Mouse (Mus musculus) hindbrain, embryonic 13.5 days (tissue): Measurements from ENCODE around the gene Hebp1. TPM values are rescaled to one million over a fixed set of nuclear protein-coding genes. Genes with fewer than 3 reads are reported as not detected.
A peak's percentile ranks its signal among the peaks of the same experiment; 100 is the strongest.

Source experiments
- ATAC-seq: fragments of 200-750 bp; cut with Nextera tagmentation; 2 replicates; pipeline ENCODE4 v1.8.0; 2017; ENCODE audit warnings: moderate TSS enrichment; ENCODE audit not compliant: low FRiP score
- H3K27ac ChIP-seq: fragments of 300-500 bp; sonication (generic); 2 replicates; pipeline ENCODE4 v1.5.1; 2015; ENCODE audit warnings: inconsistent platforms, mild to moderate bottlenecking, moderate library complexity
- H3K27me3 ChIP-seq: fragments of 300-500 bp; sonication (generic); 2 replicates; pipeline ENCODE4 v1.6.1; 2015; ENCODE audit warnings: mild to moderate bottlenecking, inconsistent platforms
- H3K36me3 ChIP-seq: fragments of 300-500 bp; sonication (generic); 2 replicates; pipeline ENCODE4 v1.6.1; 2015; ENCODE audit warnings: mild to moderate bottlenecking, inconsistent platforms
- H3K4me1 ChIP-seq: fragments of 300-500 bp; sonication (generic); replicated peaks from 2 replicates; pipeline ENCODE4 v1.6.1; 2015; ENCODE audit warnings: inconsistent platforms
- H3K4me2 ChIP-seq: fragments of 300-500 bp; sonication (generic); 2 replicates; pipeline ENCODE4 v1.6.1; 2015; ENCODE audit warnings: inconsistent platforms, mild to moderate bottlenecking, moderate library complexity
- H3K4me3 ChIP-seq: fragments of 300-500 bp; sonication (generic); 2 replicates; pipeline ENCODE4 v1.5.1; 2015; ENCODE audit warnings: mild to moderate bottlenecking, inconsistent platforms
- H3K9ac ChIP-seq: fragments of 300-500 bp; sonication (generic); 2 replicates; pipeline ENCODE4 v1.6.1; 2015; ENCODE audit warnings: mild to moderate bottlenecking, inconsistent platforms
- H3K9me3 ChIP-seq: fragments of 300-500 bp; sonication (generic); 2 replicates; pipeline ENCODE4 v1.6.1; 2016; ENCODE audit warnings: inconsistent platforms
- WGBS: fragments of 180-500 bp; shearing (Covaris S2); methylation state at CpG from one replicate; pipeline ENCODE4 v1.1.7; 2015; 5-methylcytosine and 5-hydroxymethylcytosine counted together
- polyA plus RNA-seq: library from polyadenylated mRNA; unstranded; fragments of >200 nt; fragmentation: Nextera tagmentation; extraction: Ambion mirVana; gene quantifications from 2 replicates; pipeline ENCODE4 v1.2.1, GENCODE M21; 2015

Gene Hebp1
- polyA plus RNA-seq, 1 experiment from 2014 or later = 2.9 TPM

GRCm38 (mm10) chr6:135169246-135169645 is 28.6 kb downstream of the Hebp1 start:
- no peak overlapping the region for H3K27ac ChIP-seq
- peaks cover 14% of the 10 kb centered on the region for H3K4me1 ChIP-seq
- ATAC-seq = no peak
- H3K9me3 ChIP-seq = no peaks in the 10 kb centered on the region
- H3K4me2 ChIP-seq = no peak overlapping the region
- WGBS = 90% methylated on average over 3 of the region's 3 CpGs
- no peaks in the 10 kb centered on the region for H3K36me3 ChIP-seq
- peaks cover 20% of the 10 kb centered on the region for H3K27me3 ChIP-seq
- H3K4me3 ChIP-seq = no peak overlapping the region
- no peak overlapping the region for H3K9ac ChIP-seq

GRCm38 (mm10) chr6:135168471-135168870 is 29.4 kb downstream of the Hebp1 start:
- ATAC-seq = no peak
- peaks cover 14% of the 10 kb centered on the region for H3K4me1 ChIP-seq
- H3K27ac ChIP-seq = no peak overlapping the region
- H3K9me3 ChIP-seq = no peaks in the 10 kb centered on the region
- WGBS = 80% methylated on average over 6 of the region's 6 CpGs
- peak overlapping the region; percentile 82 for H3K4me2 ChIP-seq
- peaks cover 20% of the 10 kb centered on the region for H3K27me3 ChIP-seq
- H3K4me3 ChIP-seq = peak overlapping the region; percentile 51
- no peaks in the 10 kb centered on the region for H3K36me3 ChIP-seq
- peak overlapping the region; percentile 72 for H3K9ac ChIP-seq

- Histone ChIP-seq H3K27ac (no peak overlapping the region), H3K4me1 (peaks cover 14% of the 10 kb centered on the region)
- WGBS = 4% methylated on average over 42 of the region's 46 CpGs
These were observed 30.2 kb downstream of the Hebp1 start for GRCm38 (mm10) chr6:135167380-135168311.

GRCm38 (mm10) chr6:135166712-135167111 is 31.1 kb downstream of the Hebp1 start:
- Histone ChIP-seq H3K9ac (no peak overlapping the region), H3K36me3 (no peaks in the 10 kb centered on the region), H3K4me2 (no peak overlapping the region), H3K27me3 (peaks cover 20% of the 10 kb centered on the region), H3K27ac (no peak overlapping the region), H3K9me3 (no peaks in the 10 kb centered on the region), H3K4me3 (no peak overlapping the region), H3K4me1 (peaks cover 14% of the 10 kb centered on the region)
- WGBS = 60% methylated on average over 5 of the region's 5 CpGs
- ATAC-seq = no peak

More at GRCm38 (mm10) chr6:135167380-135168311, 30.2 kb downstream of the Hebp1 start:
- Histone ChIP-seq H3K4me3 (peak overlapping the region; percentile 51), H3K9ac (peak overlapping the region; percentile 72), H3K4me2 (peak overlapping the region; percentile 82), H3K9me3 (no peaks in the 10 kb centered on the region), H3K27me3 (peaks cover 20% of the 10 kb centered on the region), H3K36me3 (no peaks in the 10 kb centered on the region)
- ATAC-seq = peak; percentile 88

- 88% methylated on average over 3 of the region's 3 CpGs for WGBS
- H3K4me1 ChIP-seq = peaks cover 14% of the 10 kb centered on the region
- H3K36me3 ChIP-seq = no peaks in the 10 kb centered on the region
These were observed 31.6 kb downstream of the Hebp1 start for GRCm38 (mm10) chr6:135166262-135166661.

GRCm38 (mm10) chr6:135165706-135166105 is 32.1 kb downstream of the Hebp1 start:
- Histone ChIP-seq H3K4me1 (peaks cover 14% of the 10 kb centered on the region), H3K36me3 (no peaks in the 10 kb centered on the region), H3K4me3 (no peak overlapping the region), H3K27ac (no peak overlapping the region), H3K9me3 (no peaks in the 10 kb centered on the region), H3K9ac (no peak overlapping the region), H3K4me2 (no peak overlapping the region), H3K27me3 (peaks cover 20% of the 10 kb centered on the region)
- WGBS = 89% methylated on average over 2 of the region's 2 CpGs
- ATAC-seq = no peak

More at GRCm38 (mm10) chr6:135166262-135166661, 31.6 kb downstream of the Hebp1 start:
- peaks cover 20% of the 10 kb centered on the region for H3K27me3 ChIP-seq
- ATAC-seq = no peak
- H3K4me3 ChIP-seq = no peak overlapping the region
- no peak overlapping the region for H3K4me2 ChIP-seq
- no peaks in the 10 kb centered on the region for H3K9me3 ChIP-seq
- no peak overlapping the region for H3K9ac ChIP-seq
- no peak overlapping the region for H3K27ac ChIP-seq

GRCm38 (mm10) chr6:135165191-135165590 is 32.6 kb downstream of the Hebp1 start:
- Histone ChIP-seq H3K4me3 (no peak overlapping the region), H3K36me3 (no peaks in the 10 kb centered on the region)

GRCm38 (mm10) chr6:135162861-135163260 is 35.0 kb downstream of the Hebp1 start:
- Histone ChIP-seq H3K27ac (no peak overlapping the region), H3K9me3 (no peaks in the 10 kb centered on the region), H3K36me3 (no peaks in the 10 kb centered on the region), H3K27me3 (peaks cover 19% of the 10 kb centered on the region), H3K4me3 (no peak overlapping the region), H3K4me2 (no peak overlapping the region), H3K4me1 (peaks cover 10% of the 10 kb centered on the region; the same call in 1 of the 2 replicates), H3K9ac (no peak overlapping the region)
- WGBS = 83% methylated on average over 4 of the region's 4 CpGs
- no peak for ATAC-seq

More at GRCm38 (mm10) chr6:135165191-135165590, 32.6 kb downstream of the Hebp1 start:
- ATAC-seq = no peak
- H3K27me3 ChIP-seq = peaks cover 20% of the 10 kb centered on the region
- H3K4me2 ChIP-seq = no peak overlapping the region
- peaks cover 14% of the 10 kb centered on the region for H3K4me1 ChIP-seq
- H3K9ac ChIP-seq = no peak overlapping the region
- no peak overlapping the region for H3K27ac ChIP-seq
- 74% methylated on average over 3 of the region's 3 CpGs for WGBS
- no peaks in the 10 kb centered on the region for H3K9me3 ChIP-seq

- H3K27me3 ChIP-seq = peaks cover 14% of the 10 kb centered on the region
- H3K4me1 ChIP-seq = 0 out of 2 replicates have a peak, but pooled peaks cover 4% of the 10 kb centered on the region
- H3K27ac ChIP-seq = no peak overlapping the region
- WGBS = 88% methylated on average over 3 of the region's 3 CpGs
- no peak for ATAC-seq
- H3K36me3 ChIP-seq = no peaks in the 10 kb centered on the region
- H3K4me2 ChIP-seq = no peak overlapping the region
- H3K4me3 ChIP-seq = no peak overlapping the region
- no peaks in the 10 kb centered on the region for H3K9me3 ChIP-seq
- H3K9ac ChIP-seq = no peak overlapping the region
These were observed 35.5 kb downstream of the Hebp1 start for GRCm38 (mm10) chr6:135162311-135162710.

GRCm38 (mm10) chr6:135161356-135161755 is 36.5 kb downstream of the Hebp1 start:
- Histone ChIP-seq H3K4me3 (no peak overlapping the region), H3K9me3 (no peaks in the 10 kb centered on the region), H3K4me1 (0 out of 2 replicates have a peak, but pooled peaks cover 2% of the 10 kb centered on the region), H3K36me3 (no peaks in the 10 kb centered on the region), H3K4me2 (no peak overlapping the region), H3K27ac (no peak overlapping the region), H3K27me3 (peaks cover 6% of the 10 kb centered on the region; the same call in 1 of the 2 replicates), H3K9ac (no peak overlapping the region)
- ATAC-seq = no peak
- 83% methylated on average over 4 of the region's 4 CpGs for WGBS

GRCm38 (mm10) chr6:135158509-135158908 is 39.3 kb downstream of the Hebp1 start:
- no peaks in the 10 kb centered on the region for H3K36me3 ChIP-seq
- WGBS = 32% methylated on average over 4 of the region's 4 CpGs
- 0 out of 2 replicates have a peak, but pooled peaks cover 3% of the 10 kb centered on the region for H3K27me3 ChIP-seq
- 0 out of 2 replicates have a peak, but pooled peaks cover 2% of the 10 kb centered on the region for H3K4me1 ChIP-seq
- H3K27ac ChIP-seq = no peak overlapping the region
- no peak for ATAC-seq
- no peak overlapping the region for H3K4me3 ChIP-seq
- no peaks in the 10 kb centered on the region for H3K9me3 ChIP-seq
- H3K9ac ChIP-seq = no peak overlapping the region
- H3K4me2 ChIP-seq = no peak overlapping the region

- Histone ChIP-seq H3K36me3 (no peaks in the 10 kb centered on the region), H3K27me3 (0 out of 2 replicates have a peak, but pooled peaks cover 3% of the 10 kb centered on the region), H3K9ac (no peak overlapping the region), H3K4me3 (no peak overlapping the region), H3K4me2 (no peak overlapping the region), H3K4me1 (0 out of 2 replicates have a peak, but pooled peaks cover 2% of the 10 kb centered on the region), H3K9me3 (no peaks in the 10 kb centered on the region), H3K27ac (no peak overlapping the region)
- 83% methylated on average over 4 of the region's 4 CpGs for WGBS
- ATAC-seq = no peak
These were observed 40.3 kb downstream of the Hebp1 start for GRCm38 (mm10) chr6:135157496-135157895.
